Mouse (Mus musculus) skeletal muscle tissue, adult 2 months (tissue): Measurements from ENCODE around the gene Taar2.
A peak's percentile ranks its signal among the peaks of the same experiment; 100 is the strongest.

ENCODE experiments used
- DNase-seq: peaks from one replicate; pipeline ENCODE4 v3.0.0-alpha.2; 2012; ENCODE audit warnings: low read depth, low spot score

The Taar2 gene

DNA sequence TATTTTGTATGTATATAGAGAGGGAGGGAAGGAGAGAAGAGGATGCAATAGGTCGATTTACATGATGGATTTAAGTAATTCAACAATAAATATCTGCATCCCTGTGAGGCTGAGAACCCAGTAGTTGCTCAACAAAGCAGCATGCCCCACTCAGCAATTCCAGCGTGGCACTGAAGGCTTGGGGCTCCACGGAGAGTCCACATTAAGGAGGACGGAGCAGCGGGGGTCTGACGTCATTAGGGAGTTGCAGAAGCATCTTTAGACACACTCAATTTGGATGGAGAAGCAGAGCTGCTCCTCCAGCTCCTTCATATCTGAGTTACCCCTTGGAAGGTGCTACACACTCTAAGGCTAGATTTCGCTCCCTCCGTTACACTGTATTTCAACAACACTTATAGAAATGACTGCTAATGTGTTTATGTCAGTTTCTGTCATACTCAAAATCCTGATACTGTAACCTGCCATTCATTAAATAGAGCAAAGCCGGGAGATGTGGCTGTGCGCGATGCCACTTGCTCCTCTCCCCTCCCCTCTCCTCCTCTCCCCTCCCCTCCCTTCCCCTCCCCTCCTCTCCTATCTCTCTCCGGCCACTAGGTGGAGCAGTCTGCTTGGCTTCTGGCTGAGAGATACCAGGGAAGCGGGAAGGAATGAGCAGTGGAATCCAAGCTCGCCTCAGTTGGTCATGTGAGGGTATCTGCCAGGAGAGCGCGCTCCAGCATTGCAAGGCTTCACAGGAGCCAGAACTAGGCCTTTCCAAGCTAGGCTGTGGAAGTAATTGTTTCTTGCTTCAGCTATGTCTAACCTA, 40.7 kb downstream of the Taar2 start:
- peak; percentile 34 for DNase-seq

DNA sequence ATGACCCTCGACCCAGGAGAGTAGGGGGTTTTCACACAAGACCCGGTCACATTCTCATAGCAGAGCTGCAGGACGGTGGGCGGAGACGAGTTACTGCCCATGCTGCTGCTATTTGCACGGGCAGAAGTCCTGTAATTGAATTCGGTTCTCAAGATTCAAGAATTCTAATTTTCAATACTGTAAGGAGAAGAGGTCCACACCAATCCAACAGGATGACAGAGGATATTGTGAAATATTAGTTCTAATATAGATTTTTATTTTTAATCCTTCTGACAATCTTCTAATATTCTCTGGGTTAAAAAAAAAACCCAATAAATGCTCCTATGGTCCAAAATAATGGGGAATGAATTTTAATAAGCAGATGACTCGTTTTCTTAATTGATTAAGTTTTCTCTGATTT, 47.2 kb downstream of the Taar2 start, which contains the start of gene Taar6:
TSS of gene Taar6 (minus strand) at position 101 of the 400 bp plus-strand sequence.
- DNase-seq: no peak

DNA sequence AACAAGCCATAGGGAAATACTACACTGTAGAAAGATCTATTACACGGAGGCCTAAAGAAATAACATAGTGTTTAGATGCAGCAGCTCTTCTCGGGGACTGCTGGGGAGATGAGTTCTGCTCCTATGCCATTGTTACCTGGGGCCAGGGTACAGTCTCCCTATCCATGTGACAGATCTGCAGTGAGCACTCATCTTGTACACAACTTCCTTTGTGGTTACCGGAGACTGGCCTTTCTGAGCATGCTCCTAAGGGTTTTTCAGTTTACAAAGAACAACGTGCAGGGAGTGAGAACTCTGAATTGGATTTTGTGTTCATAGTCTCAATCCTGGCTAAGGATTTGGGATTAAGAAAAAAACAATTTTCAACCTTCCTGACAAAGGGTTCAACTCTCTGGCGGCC, 48.0 kb downstream of the Taar2 start:
- no peak for DNase-seq
